Mouse (Mus musculus) erythroblast, adult 5-6 weeks (primary cell): ENCODE measurements around the gene Sdhaf1. TPM values are rescaled to one million over a fixed set of nuclear protein-coding genes. Genes with fewer than 3 reads are reported as not detected.

ENCODE experiments used
- ATAC-seq: replicated peaks from 2 replicates; pipeline ENCODE4 v1.8.0; 2016; ENCODE audit warnings: moderate number of reproducible peaks, mild to moderate bottlenecking, moderate TSS enrichment, inconsistent platforms; ENCODE audit not compliant: poor library complexity, low FRiP score, severe bottlenecking
- total RNA-seq, 2 experiments: library from RNA; stranded (forward) in 1 of 2; stranded (reverse) in 1 of 2; fragments of 150-400 nt in 1 of 2; fragments of 200-764, 138-1000 nt in 1 of 2; gene quantifications; 2 replicates each; pipeline versions ENCODE4 v1.2.3 to v1.2.4; 2015 to 2017; ENCODE audit warnings: low replicate concordance in 2 of 2

Gene Sdhaf1
- total RNA-seq, 2 experiments from 2014 or later, result 0.77 TPM; not detected in 1

DNA sequence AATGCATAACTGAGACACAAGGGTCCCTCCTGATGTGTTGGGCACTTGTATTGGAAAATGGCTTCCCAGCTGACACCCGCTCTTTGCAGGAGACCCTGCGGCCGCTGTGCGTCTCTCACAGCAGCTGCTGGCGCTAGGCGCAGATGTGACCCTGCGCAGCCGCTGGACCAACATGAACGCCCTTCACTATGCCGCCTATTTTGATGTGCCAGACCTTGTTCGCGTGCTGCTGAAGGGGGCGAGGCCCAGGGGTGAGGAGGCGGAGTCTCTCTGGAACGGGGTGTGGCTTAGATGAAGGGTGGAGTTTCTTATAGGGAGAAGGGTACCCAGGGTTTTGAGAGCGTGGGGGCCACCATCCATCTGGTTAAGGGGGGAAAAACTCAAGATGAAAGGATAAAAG is 26.4 kb downstream of the Sdhaf1 start:
- no peak for ATAC-seq

- no peak for ATAC-seq
Measured at GRCm38 (mm10) chr7:30296816-30297215, 26.9 kb downstream of the Sdhaf1 start.

DNA sequence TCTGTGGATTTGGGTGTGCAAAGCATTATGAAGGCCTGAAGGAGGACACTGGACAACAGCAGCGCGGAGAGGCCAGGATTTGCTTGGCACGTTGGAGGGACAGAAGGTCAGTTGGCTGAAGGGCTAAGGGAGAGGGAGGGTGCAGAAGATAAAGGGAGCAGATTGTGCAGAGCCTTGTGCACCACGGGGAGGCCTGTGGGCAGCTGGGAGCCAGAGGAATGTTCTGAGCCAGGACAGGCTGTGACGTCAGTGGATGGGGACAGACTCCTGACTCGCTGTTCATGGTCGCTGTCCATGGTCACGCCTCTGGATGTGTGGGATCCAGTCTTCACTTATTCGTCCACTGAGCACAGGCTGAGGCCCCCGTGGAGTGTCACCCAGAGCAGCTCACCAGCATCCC is 28.6 kb downstream of the Sdhaf1 start:
- no peak for ATAC-seq

GRCm38 (mm10) chr7:30294296-30294695 is 29.4 kb downstream of the Sdhaf1 start:
- no peak for ATAC-seq

- no peak for ATAC-seq
Measured at GRCm38 (mm10) chr7:30293795-30294194, 29.9 kb downstream of the Sdhaf1 start.

- no peak for ATAC-seq
Measured at GRCm38 (mm10) chr7:30291215-30292131, 32.2 kb downstream of the Sdhaf1 start, which contains the start of gene Clip3. Clip3 (plus strand) TSS chr7:30291728.

GRCm38 (mm10) chr7:30289714-30290399 is 33.8 kb downstream of the Sdhaf1 start:
- ATAC-seq, result no peak

DNA sequence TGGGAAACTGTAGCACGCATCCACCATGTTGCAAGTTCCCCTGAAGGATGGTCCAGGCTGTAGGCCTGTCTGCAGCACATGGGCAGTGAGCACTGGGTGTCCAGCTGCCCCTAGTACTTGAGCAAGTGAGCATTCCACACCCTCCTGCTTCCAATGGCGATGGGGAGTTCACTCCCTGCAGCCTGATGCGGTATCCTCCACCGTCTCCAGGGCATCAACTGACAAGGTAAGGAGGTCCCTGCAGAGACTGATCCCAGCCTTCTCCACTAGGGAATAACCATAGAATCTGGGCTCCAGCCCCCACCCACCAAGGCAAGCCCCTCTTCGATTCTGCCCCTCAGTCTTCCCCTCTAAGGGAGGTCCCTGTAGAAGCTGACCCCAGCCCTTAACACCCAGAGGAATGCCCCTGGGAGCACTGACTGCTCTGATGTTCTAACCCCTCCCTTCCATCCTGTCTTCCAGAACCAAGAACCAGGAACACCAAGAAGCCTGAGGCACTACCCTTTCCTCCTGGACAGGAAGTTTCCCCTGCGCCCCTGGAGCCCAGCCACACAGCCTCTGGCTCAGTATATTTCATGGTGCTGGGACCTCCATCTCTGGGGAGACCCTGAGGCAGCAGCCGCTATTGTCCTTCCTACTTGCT is 34.5 kb downstream of the Sdhaf1 start:
- ATAC-seq, result no peak

GRCm38 (mm10) chr7:30288046-30288445 is 35.6 kb downstream of the Sdhaf1 start:
- no peak for ATAC-seq

- no peak for ATAC-seq
Measured at GRCm38 (mm10) chr7:30286701-30287410, 36.8 kb downstream of the Sdhaf1 start.

DNA sequence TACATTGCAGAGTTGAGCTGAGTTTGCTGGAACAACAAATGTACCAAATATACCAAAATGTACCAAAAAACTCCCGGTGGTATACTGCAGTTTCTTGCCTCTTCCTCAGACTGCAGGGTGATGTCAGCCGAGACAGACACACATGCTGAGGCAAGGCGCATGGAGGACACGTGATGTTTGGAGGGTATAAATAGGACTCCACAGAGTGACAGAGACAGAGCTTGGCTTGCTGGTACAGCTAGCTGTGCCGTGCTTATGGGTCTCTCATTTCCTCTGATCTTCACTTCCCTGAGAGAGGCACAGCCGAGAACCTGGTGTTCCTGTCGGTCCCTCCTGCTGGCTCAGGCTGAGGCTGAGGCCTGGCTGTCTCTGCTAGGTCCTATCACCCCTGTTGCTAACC is 41.0 kb downstream of the Sdhaf1 start:
- no peak for ATAC-seq

DNA sequence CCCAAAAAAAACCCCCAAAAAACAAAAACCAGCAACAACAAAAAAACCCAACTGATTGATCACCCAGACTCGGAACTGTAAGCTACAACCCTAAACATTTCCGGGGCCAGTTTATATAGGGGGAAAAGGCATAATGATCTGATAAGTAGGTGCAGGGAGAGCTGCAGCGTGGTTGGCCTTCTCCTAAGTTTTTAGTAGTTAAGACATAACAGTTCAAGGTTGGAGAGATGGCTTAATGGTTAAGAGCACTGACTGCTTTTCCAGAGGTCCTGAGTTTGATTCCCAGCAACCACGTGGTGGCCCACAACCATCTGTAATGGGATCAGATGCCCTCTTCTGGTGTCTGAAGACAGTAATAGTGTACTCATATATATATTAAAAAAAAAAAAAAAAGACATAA is 42.2 kb downstream of the Sdhaf1 start:
- ATAC-seq, result no peak

- ATAC-seq, result peak; percentile 70
Measured at GRCm38 (mm10) chr7:30280670-30281138, 43.0 kb downstream of the Sdhaf1 start.

GRCm38 (mm10) chr7:30279951-30280669 is 43.6 kb downstream of the Sdhaf1 start, which contains the start of the genes Thap8 and Wdr62:
Thap8 (plus strand) TSS chr7:30280094.
Wdr62 (minus strand) TSS chr7:30280419.
- peak; percentile 94 for ATAC-seq

DNA sequence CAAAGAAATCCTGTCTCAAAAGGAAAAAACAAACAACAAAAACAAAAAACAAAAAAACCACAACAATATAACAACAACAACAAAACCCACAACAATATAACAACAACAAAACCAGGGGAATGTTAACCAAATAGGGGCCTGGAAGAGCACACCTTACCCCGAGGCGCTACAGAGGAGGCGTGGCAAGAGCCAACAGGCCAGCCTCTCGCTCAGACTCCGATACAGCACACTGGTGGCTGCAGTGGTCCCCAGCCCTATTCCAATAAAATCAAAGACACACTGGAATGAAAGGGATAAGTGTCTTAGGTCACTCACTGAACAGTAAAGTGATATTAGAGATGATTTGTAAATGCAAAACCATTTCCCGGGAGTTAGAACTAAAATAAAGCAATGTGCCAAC is 44.2 kb downstream of the Sdhaf1 start:
- ATAC-seq, result peak; percentile 62

- ATAC-seq, result no peak
Measured at GRCm38 (mm10) chr7:30278911-30279310, 44.8 kb downstream of the Sdhaf1 start.

GRCm38 (mm10) chr7:30274383-30274782 is 49.3 kb downstream of the Sdhaf1 start:
- ATAC-seq, result no peak
